ENCODE assay signal across 8 mouse cellular contexts in the genomic region with DNA sequence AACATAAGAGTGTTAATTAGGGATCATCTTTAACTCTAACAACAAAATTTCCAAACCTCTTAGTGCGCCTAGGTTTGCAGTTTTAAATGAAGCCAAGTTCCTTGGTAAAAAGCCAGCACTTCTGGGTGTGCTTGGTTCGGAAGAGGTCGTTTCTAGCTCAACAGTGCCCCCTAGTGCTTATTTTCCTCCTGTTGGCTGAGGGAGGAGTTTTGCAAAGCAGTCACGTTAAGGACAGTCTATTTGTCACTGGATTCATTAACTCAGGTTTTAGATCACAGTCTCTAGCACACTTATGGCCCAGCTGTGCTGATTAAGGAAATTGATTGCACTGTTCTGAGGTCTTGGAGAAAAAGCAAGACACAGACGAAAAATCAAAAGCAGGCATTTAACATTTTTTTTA. TPM values are rescaled to one million over a fixed set of nuclear protein-coding genes. Genes with fewer than 3 reads are reported as not detected.
A peak's percentile ranks its signal among the peaks of the same experiment; 100 is the strongest.
DNase-seq lines count a peak whose midpoint lies in the region; ATAC-seq and TF ChIP-seq lines count a peak whose summit lies in the region.

No protein-coding gene starts in this region.

- H3K4me1 ChIP-seq in midbrain, embryonic 10.5 days, result no peaks in the 10 kb centered on the region
- H3K4me1 ChIP-seq in midbrain, embryonic 16.5 days (ENCODE audit: control insufficient read depth, insufficient read depth, low read length), result no peaks in the 10 kb centered on the region
- no peaks in the 10 kb centered on the region for H3K4me1 ChIP-seq in cerebellum, adult 2 months (ENCODE audit: control insufficient read depth, insufficient read depth, low read length)
- H3K4me1 ChIP-seq in forebrain, embryonic 16.5 days (replicated peaks; ENCODE audit: control insufficient read depth, insufficient read depth, low read length), result no peaks in the 10 kb centered on the region
- peaks cover 6% of the 10 kb centered on the region; the same call in 1 of the 2 replicates for H3K4me1 ChIP-seq in hindbrain, embryonic 15.5 days (replicated peaks)

- no peaks in the 10 kb centered on the region for H3K36me3 ChIP-seq in midbrain, embryonic 10.5 days
- H3K36me3 ChIP-seq in midbrain, embryonic 16.5 days (ENCODE audit: control insufficient read depth, insufficient read depth, low read length), result no peaks in the 10 kb centered on the region
- no peaks in the 10 kb centered on the region for H3K36me3 ChIP-seq in forebrain, embryonic 16.5 days (ENCODE audit: control insufficient read depth, insufficient read depth)
- H3K36me3 ChIP-seq in hindbrain, embryonic 15.5 days, result no peaks in the 10 kb centered on the region

- WGBS in midbrain, embryonic 10.5 days, result 22% methylated on average over 5 of the region's 5 CpGs
- WGBS in midbrain, embryonic 16.5 days, result 12% methylated on average over 5 of the region's 5 CpGs
- WGBS in cerebellum, adult 2 months, result 12% methylated on average over 5 of the region's 5 CpGs
- 5% methylated on average over 5 of the region's 5 CpGs for WGBS in forebrain, embryonic 16.5 days
- 8% methylated on average over 5 of the region's 5 CpGs for WGBS in hindbrain, embryonic 15.5 days

- no peak overlapping the region for H3K4me3 ChIP-seq in midbrain, embryonic 10.5 days
- H3K4me3 ChIP-seq in midbrain, embryonic 16.5 days (ENCODE audit: low read depth, low read length), result no peak overlapping the region
- no peak overlapping the region for H3K4me3 ChIP-seq in cerebellum, adult 2 months (replicated peaks; ENCODE audit: insufficient read depth, low read depth, low read length)
- no peak overlapping the region for H3K4me3 ChIP-seq in forebrain, embryonic 16.5 days (replicated peaks; ENCODE audit: low read length)
- H3K4me3 ChIP-seq in hindbrain, embryonic 15.5 days, result no peak overlapping the region

- peak; percentile 76 for TF ChIP-seq CTCF in cerebellum, adult 2 months (IDR thresholded peaks at IDR 0.05; ENCODE audit: borderline replicate concordance, insufficient read depth, low read depth, low read length)

- H3K27me3 ChIP-seq in midbrain, embryonic 10.5 days (ENCODE audit: low read depth, poor library complexity, severe bottlenecking), result no peaks in the 10 kb centered on the region
- no peaks in the 10 kb centered on the region for H3K27me3 ChIP-seq in midbrain, embryonic 16.5 days (ENCODE audit: control insufficient read depth, insufficient read depth, low read depth, low read length)
- H3K27me3 ChIP-seq in cerebellum, adult 2 months (ENCODE audit: control insufficient read depth, insufficient read depth, low read length), result no peaks in the 10 kb centered on the region; the same call in 1 of the 2 replicates
- no peaks in the 10 kb centered on the region for H3K27me3 ChIP-seq in forebrain, embryonic 16.5 days (replicated peaks; ENCODE audit: control insufficient read depth, insufficient read depth, low read length)
- no peaks in the 10 kb centered on the region for H3K27me3 ChIP-seq in hindbrain, embryonic 15.5 days

- no peak overlapping the region for H3K4me2 ChIP-seq in midbrain, embryonic 16.5 days (ENCODE audit: low read length)
- H3K4me2 ChIP-seq in forebrain, embryonic 16.5 days (ENCODE audit: low read length), result no peak overlapping the region
- H3K4me2 ChIP-seq in hindbrain, embryonic 15.5 days, result no peak overlapping the region

- no peak overlapping the region for H3K9ac ChIP-seq in midbrain, embryonic 16.5 days (ENCODE audit: low read depth, low read length)
- H3K9ac ChIP-seq in forebrain, embryonic 16.5 days (replicated peaks; ENCODE audit: low read depth, low read length), result no peak overlapping the region
- no peak overlapping the region for H3K9ac ChIP-seq in hindbrain, embryonic 15.5 days

- peaks cover 5% of the 10 kb centered on the region; the same call in 1 of the 2 replicates for H3K9me3 ChIP-seq in midbrain, embryonic 10.5 days (replicated peaks)
- H3K9me3 ChIP-seq in midbrain, embryonic 16.5 days (replicated peaks; ENCODE audit: control insufficient read depth, low read length, poor library complexity, severe bottlenecking), result no peaks in the 10 kb centered on the region
- 0 out of 2 replicates have a peak, but pooled peaks cover 3% of the 10 kb centered on the region for H3K9me3 ChIP-seq in forebrain, embryonic 16.5 days (ENCODE audit: control insufficient read depth, low read length)
- H3K9me3 ChIP-seq in hindbrain, embryonic 15.5 days, result no peaks in the 10 kb centered on the region

- DNase-seq in midbrain, embryonic 10.5 days (ENCODE audit: low spot score), result peak; percentile 70
- DNase-seq in cerebellum, adult 2 months, result peak; percentile 66 to 77
- DNase-seq in layer of hippocampus, postnatal 10 days (ENCODE audit: low spot score in 2 of 2), result peak; percentile 79
- peak; percentile 92 for DNase-seq in lung, postnatal 25 days (ENCODE audit: low spot score)
- DNase-seq in right cerebral cortex, postnatal 4 days, result peak; percentile 74

- no peak for TF ChIP-seq POLR2A in cerebellum, adult 2 months (IDR thresholded peaks at IDR 0.05; ENCODE audit: borderline replicate concordance, insufficient read depth, low read length)

- H3K27ac ChIP-seq in midbrain, embryonic 10.5 days (replicated peaks), result no peak overlapping the region
- no peak overlapping the region for H3K27ac ChIP-seq in midbrain, embryonic 16.5 days (ENCODE audit: low read length)
- H3K27ac ChIP-seq in cerebellum, adult 2 months (ENCODE audit: insufficient read depth, low read length), result no peak overlapping the region
- no peak overlapping the region for H3K27ac ChIP-seq in forebrain, embryonic 16.5 days (ENCODE audit: low read length)
- H3K27ac ChIP-seq in hindbrain, embryonic 15.5 days (replicated peaks), result no peak overlapping the region

- no peak for ATAC-seq in midbrain, embryonic 16.5 days
- ATAC-seq in forebrain, embryonic 16.5 days, result peak; percentile 72
- peak; percentile 45; the same call in 1 of the 2 replicates for ATAC-seq in hindbrain, embryonic 15.5 days (ENCODE audit: low FRiP score, low read depth)

RNA-seq across cellular contexts. Expression of gene Prickle1, which starts 19.8 kb away (rescaled TPM):
- 10.8 and 14.6 TPM in 2 replicates for polyA plus RNA-seq in midbrain, embryonic 10.5 days (2016; fragmentation: Nextera tagmentation; extraction: Ambion mirVana)
- polyA plus RNA-seq in midbrain, embryonic 16.5 days (2015; fragmentation: Nextera tagmentation; extraction: Ambion mirVana), result 13.5 and 14.0 TPM in 2 replicates
- polyA plus RNA-seq in cerebellum, adult 2 months (2012; rRNA removed), result 13.4 and 16.1 TPM in 2 replicates
- polyA plus RNA-seq in forebrain, embryonic 16.5 days (2015; fragmentation: Nextera tagmentation; extraction: Ambion mirVana), result 20.7 and 24.9 TPM in 2 replicates
- polyA plus RNA-seq in hindbrain, embryonic 15.5 days (2015; fragmentation: Nextera tagmentation; extraction: Ambion mirVana), result 19.2 and 21.1 TPM in 2 replicates
- total RNA-seq in layer of hippocampus, postnatal 10 days (2021), result 10 to 100 TPM; 40.9 to 42.8 TPM
